Mouse (Mus musculus) liver, adult 2 months (tissue): ENCODE data around the gene Pgs1.

ENCODE experiments used
- CTCF ChIP-seq: fragments of 200-500 bp; IDR thresholded peaks from 2 replicates; pipeline ENCODE4 v1.5.1; 2011; ENCODE audit warnings: low read depth, low read length, control low read depth
- POLR2A ChIP-seq: fragments of 200-500 bp; IDR thresholded peaks from 2 replicates; pipeline ENCODE4 v1.6.1; 2011; ENCODE audit warnings: low read length, control low read depth; ENCODE audit not compliant: insufficient read depth; ENCODE audit errors: extremely low read depth

GRCm38 (mm10) chr11:117946195-117946979 lies 39.7 kb upstream of the Pgs1 start:
- no peak for TF ChIP-seq CTCF
- no peak for TF ChIP-seq POLR2A
